Mouse (Mus musculus) G1E (cell line): ENCODE results near the gene Mut. TPM values are rescaled to one million over a fixed set of nuclear protein-coding genes. Genes with fewer than 3 reads are reported as not detected.

Experiments used
- ATAC-seq: 2 replicates; pipeline ENCODE4 v1.8.0; 2016; ENCODE audit warnings: mild to moderate bottlenecking; ENCODE audit not compliant: insufficient number of reproducible peaks, poor library complexity, low FRiP score, severe bottlenecking; ENCODE audit errors: extremely low read depth
- DNase-seq: peaks from one replicate; pipeline ENCODE4 v3.0.0; 2012; ENCODE audit warnings: low spot score
- H3K27me3 ChIP-seq: 2 replicates; pipeline ENCODE4 v1.6.1; 2012; ENCODE audit warnings: mild to moderate bottlenecking, low read length, inconsistent platforms; ENCODE audit not compliant: insufficient read depth
- H3K36me3 ChIP-seq: replicated peaks from 2 replicates; pipeline ENCODE3; 2012; ENCODE audit warnings: mild to moderate bottlenecking, inconsistent platforms
- H3K4me1 ChIP-seq: 2 replicates; pipeline ENCODE4 v1.6.1; 2012; ENCODE audit warnings: low read depth, low read length, inconsistent platforms, mixed read lengths; ENCODE audit not compliant: insufficient read depth
- H3K4me3 ChIP-seq: 2 replicates; pipeline ENCODE4 v1.5.1; 2012; ENCODE audit warnings: low read depth, mild to moderate bottlenecking, inconsistent platforms, low read length, moderate library complexity, mixed read lengths
- H3K9me3 ChIP-seq: replicated peaks from 2 replicates; pipeline ENCODE4 v1.6.1; 2012; ENCODE audit warnings: inconsistent platforms
- CTCF ChIP-seq: IDR thresholded peaks from 2 replicates; pipeline ENCODE4 v1.5.1; 2012; ENCODE audit warnings: low read depth, low read length, inconsistent platforms, mixed read lengths
- GATA1 ChIP-seq: IDR thresholded peaks from 2 replicates; pipeline ENCODE4 v1.6.1; 2012; ENCODE audit warnings: borderline replicate concordance, low read length, inconsistent platforms, mixed read lengths
- GATA2 ChIP-seq: IDR thresholded peaks from 2 replicates; pipeline ENCODE4 v1.6.1; 2012; ENCODE audit warnings: low read depth, low read length, inconsistent platforms, borderline replicate concordance
- POLR2AphosphoS5 ChIP-seq: IDR thresholded peaks from 2 replicates; pipeline ENCODE4 v1.6.1; 2012; ENCODE audit warnings: low read depth, low read length, inconsistent platforms; ENCODE audit not compliant: insufficient replicate concordance
- TAL1 ChIP-seq: conservative IDR thresholded peaks from 2 replicates; pipeline ENCODE4 v1.6.1; 2012; ENCODE audit warnings: low read depth, low read length, inconsistent platforms, mixed read lengths
- polyA plus RNA-seq: library from polyadenylated mRNA; stranded (reverse); fragments of >175 nt; gene quantifications from 2 replicates; pipeline ENCODE4 v1.2.3, GENCODE M21; 2012
- total RNA-seq, 2 experiments: library from RNA; stranded (forward) in 1 of 2; stranded (reverse) in 1 of 2; fragments of 200-1000 nt in 1 of 2; fragments of >200 nt in 1 of 2; fragmentation: Nextera tagmentation in 1 of 2; gene quantifications; 2 replicates each; pipeline ENCODE4 v1.2.3; 2014 to 2017

The Mut gene
- total and polyA plus RNA-seq, 3 experiments = 3.7 to 57.2 (median 35.3) TPM

- H3K27me3 ChIP-seq = peaks cover 7% of the 10 kb centered on the region
- DNase-seq = no peak
- no peak for ATAC-seq
- H3K4me3 ChIP-seq = no peak overlapping the region
- H3K4me1 ChIP-seq = peaks cover 3% of the 10 kb centered on the region
- H3K36me3 ChIP-seq = no peaks in the 10 kb centered on the region
- no peak for TF ChIP-seq GATA2
- TF ChIP-seq GATA1 = no peak
- TF ChIP-seq POLR2AphosphoS5 = no peak
- no peak for TF ChIP-seq TAL1
- TF ChIP-seq CTCF = no peak
- no peaks in the 10 kb centered on the region for H3K9me3 ChIP-seq
Measured at GRCm38 (mm10) chr17:40904056-40904597, 30.4 kb upstream of the Mut start.

GRCm38 (mm10) chr17:40904721-40905154, 29.7 kb upstream of the Mut start:
- H3K4me1 ChIP-seq = peaks cover 3% of the 10 kb centered on the region
- DNase-seq = no peak
- ATAC-seq = no peak
- no peaks in the 10 kb centered on the region for H3K9me3 ChIP-seq
- peaks cover 6% of the 10 kb centered on the region for H3K27me3 ChIP-seq
- no peaks in the 10 kb centered on the region for H3K36me3 ChIP-seq
- no peak overlapping the region for H3K4me3 ChIP-seq
- TF ChIP-seq GATA1 = no peak
- TF ChIP-seq POLR2AphosphoS5 = no peak
- TF ChIP-seq CTCF = no peak
- no peak for TF ChIP-seq TAL1
- TF ChIP-seq GATA2 = no peak

GRCm38 (mm10) chr17:40914250-40914649, 20.2 kb upstream of the Mut start, which contains the start of gene Glyatl3:
Gene Glyatl3 (minus strand): TSS chr17:40914350.
- DNase-seq = no peak
- Histone ChIP-seq H3K4me1 (no peaks in the 10 kb centered on the region), H3K9me3 (no peaks in the 10 kb centered on the region), H3K27me3 (no peaks in the 10 kb centered on the region), H3K36me3 (no peaks in the 10 kb centered on the region), H3K4me3 (no peak within 1 kb of the TSS)
- TF ChIP-seq CTCF (no peak), POLR2AphosphoS5 (no peak), TAL1 (no peak), GATA2 (no peak), GATA1 (no peak)
- ATAC-seq = no peak

- Histone ChIP-seq H3K27me3 (no peaks in the 10 kb centered on the region), H3K36me3 (no peaks in the 10 kb centered on the region), H3K4me3 (no peak overlapping the region), H3K9me3 (no peaks in the 10 kb centered on the region), H3K4me1 (no peaks in the 10 kb centered on the region)
- DNase-seq (no peak), ATAC-seq (no peak)
- TF ChIP-seq TAL1 (no peak), GATA2 (no peak), POLR2AphosphoS5 (no peak), GATA1 (no peak), CTCF (no peak)
Measured at GRCm38 (mm10) chr17:40915499-40915898, 19.0 kb upstream of the Mut start.

GRCm38 (mm10) chr17:40933985-40934384, 500 bp upstream of the Mut start:
- H3K4me3 ChIP-seq = peak overlapping the region; percentile 79
- no peaks in the 10 kb centered on the region for H3K9me3 ChIP-seq
- peaks cover 3% of the 10 kb centered on the region; the same call in 1 of the 2 replicates for H3K4me1 ChIP-seq
- ATAC-seq (no peak), DNase-seq (peak; percentile 4)
- peaks cover 37% of the 10 kb centered on the region for H3K36me3 ChIP-seq
- TF ChIP-seq CTCF = no peak
- H3K27me3 ChIP-seq = no peaks in the 10 kb centered on the region

DNA sequence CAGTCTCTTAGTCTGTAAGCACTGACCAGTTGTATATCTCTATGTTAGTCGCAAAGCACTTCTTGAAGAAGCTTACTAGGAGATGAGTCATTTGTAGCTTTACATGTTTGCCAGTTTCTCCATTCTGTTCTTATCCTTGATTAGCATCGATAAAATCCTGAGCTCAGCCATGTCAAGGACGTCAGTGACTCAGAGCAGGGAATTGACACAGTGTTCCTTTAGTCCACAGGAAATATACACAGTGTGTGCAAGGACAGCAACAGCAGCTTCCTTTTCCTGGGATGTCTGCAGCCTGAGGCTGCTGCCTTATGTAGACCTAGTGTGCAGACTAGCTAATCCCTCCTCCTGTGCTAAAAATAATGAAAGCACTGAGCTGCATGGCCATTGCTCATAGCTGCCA, 14.0 kb downstream of the Mut start:
- ATAC-seq (no peak), DNase-seq (no peak)
- Histone ChIP-seq H3K36me3 (peaks cover 42% of the 10 kb centered on the region), H3K27me3 (no peaks in the 10 kb centered on the region), H3K4me3 (no peak overlapping the region), H3K4me1 (no peaks in the 10 kb centered on the region), H3K9me3 (no peaks in the 10 kb centered on the region)
- TF ChIP-seq GATA2 (no peak), CTCF (no peak), GATA1 (no peak), POLR2AphosphoS5 (no peak), TAL1 (no peak)

DNA sequence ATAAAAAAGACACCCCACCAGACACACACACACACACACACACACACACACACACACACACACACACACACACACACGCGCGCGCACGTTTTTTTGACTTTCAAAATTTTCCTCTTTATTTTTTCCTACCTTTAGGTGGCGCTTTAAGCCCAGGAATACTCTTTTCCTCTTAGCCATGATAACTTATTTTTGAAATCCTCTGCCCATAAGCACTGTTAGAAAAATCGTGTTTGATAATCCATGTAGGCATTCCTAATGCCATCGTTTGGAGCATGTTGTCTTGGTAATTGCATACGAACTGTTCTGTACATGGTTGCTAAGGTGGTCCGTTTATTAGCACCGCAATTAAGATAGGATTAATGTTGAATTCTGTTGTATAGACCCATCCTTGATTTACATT, 43.4 kb downstream of the Mut start:
- no peaks in the 10 kb centered on the region for H3K27me3 ChIP-seq
- no peaks in the 10 kb centered on the region for H3K36me3 ChIP-seq
- no peaks in the 10 kb centered on the region for H3K9me3 ChIP-seq
- H3K4me3 ChIP-seq = no peak overlapping the region
- H3K4me1 ChIP-seq = no peaks in the 10 kb centered on the region
- TF ChIP-seq POLR2AphosphoS5 = no peak
- no peak for TF ChIP-seq CTCF
- TF ChIP-seq GATA2 = no peak
- no peak for TF ChIP-seq GATA1
- TF ChIP-seq TAL1 = no peak
- ATAC-seq = no peak
- DNase-seq = no peak
